Mouse (Mus musculus): ENCODE results near the gene Lrrc8c. TPM values are rescaled to one million over a fixed set of nuclear protein-coding genes. Genes with fewer than 3 reads are reported as not detected.

Lrrc8c gene
- polyA plus RNA-seq, 1 experiment, result 7.1 TPM

DNA sequence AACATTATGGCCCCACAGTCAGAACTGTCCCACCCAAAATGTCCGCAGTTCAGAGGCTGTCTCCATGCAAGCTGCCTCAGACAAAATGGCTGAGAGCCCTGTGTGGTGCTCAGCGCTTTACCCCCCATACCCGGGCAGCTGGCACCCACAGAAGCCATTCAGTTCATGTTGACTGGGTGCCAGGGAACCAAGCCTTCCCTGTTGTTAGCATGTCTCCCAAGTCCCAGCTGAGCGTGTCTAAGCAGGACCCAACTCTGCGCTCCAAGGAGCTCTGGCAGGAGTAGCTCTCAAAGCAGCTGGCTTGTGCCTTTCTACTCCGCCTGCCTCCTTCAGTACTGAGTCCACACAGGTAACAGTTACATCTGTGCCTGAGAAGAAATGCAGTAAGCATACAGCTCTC lies 34.9 kb upstream of the Lrrc8c start:
- Histone ChIP-seq H3K79me3 (ENCODE audit: low read depth) (no peaks in the 10 kb centered on the region), H3K36me3 (ENCODE audit: control insufficient read depth, insufficient read depth) (peaks cover 9% of the 10 kb centered on the region), H3K4me3 (ENCODE audit: insufficient read depth, poor library complexity, severe bottlenecking) (no peak overlapping the region), H3K79me2 (ENCODE audit: control insufficient read depth, insufficient read depth) (no peaks in the 10 kb centered on the region), H3K27me3 (ENCODE audit: control insufficient read depth, insufficient read depth, insufficient read length) (no peaks in the 10 kb centered on the region), H3ac (ENCODE audit: control insufficient read depth, insufficient read length, low read depth) (no peak overlapping the region)
- TF ChIP-seq MYOD1 (IDR thresholded peaks at IDR 0.05; ENCODE audit: control insufficient read depth, insufficient read length, low read depth) (no peak), FOSL1 (IDR thresholded peaks at IDR 0.05; ENCODE audit: insufficient read depth, low read length, poor library complexity, severe bottlenecking) (no peak), MAX (IDR thresholded peaks at IDR 0.05) (no peak), CTCF (IDR thresholded peaks at IDR 0.05; ENCODE audit: control insufficient read depth, insufficient read depth, insufficient read length) (no peak), CEBPB (IDR thresholded peaks at IDR 0.05; ENCODE audit: low read depth) (no peak), MYOG (IDR thresholded peaks at IDR 0.05; ENCODE audit: control insufficient read depth, extremely low read depth, insufficient read length) (no peak), USF1 (IDR thresholded peaks at IDR 0.05; ENCODE audit: low read depth) (no peak)

DNA sequence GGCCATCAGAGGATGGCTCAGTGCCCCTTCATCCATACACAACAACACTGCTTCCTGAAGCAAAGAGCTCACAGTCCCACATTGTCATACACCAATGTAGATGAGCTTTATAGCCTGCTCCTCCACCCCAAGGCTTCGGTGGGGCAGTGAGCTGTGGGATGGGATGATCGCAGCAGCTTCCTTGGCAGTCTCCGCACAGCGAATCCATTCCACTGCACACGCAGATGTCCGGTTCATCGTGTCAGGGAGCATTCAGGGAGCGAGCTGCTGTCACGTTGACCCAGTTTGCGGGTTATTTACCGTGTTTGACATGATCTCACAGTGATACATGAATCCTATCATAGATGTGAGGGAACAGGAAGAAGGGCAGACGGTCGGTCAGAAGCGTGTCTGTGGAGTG lies 34.3 kb upstream of the Lrrc8c start:
- TF ChIP-seq MYOD1 (IDR thresholded peaks at IDR 0.05; ENCODE audit: control insufficient read depth, insufficient read length, low read depth) (no peak), USF1 (IDR thresholded peaks at IDR 0.05; ENCODE audit: low read depth) (no peak), CEBPB (IDR thresholded peaks at IDR 0.05; ENCODE audit: low read depth) (no peak), CTCF (IDR thresholded peaks at IDR 0.05; ENCODE audit: control insufficient read depth, insufficient read depth, insufficient read length) (no peak), FOSL1 (IDR thresholded peaks at IDR 0.05; ENCODE audit: insufficient read depth, low read length, poor library complexity, severe bottlenecking) (no peak), MYOG (IDR thresholded peaks at IDR 0.05; ENCODE audit: control insufficient read depth, extremely low read depth, insufficient read length) (no peak), MAX (IDR thresholded peaks at IDR 0.05) (no peak)
- H3K4me3 ChIP-seq (ENCODE audit: insufficient read depth, poor library complexity, severe bottlenecking), result no peak overlapping the region
- no peak overlapping the region for H3ac ChIP-seq (ENCODE audit: control insufficient read depth, insufficient read length, low read depth)
- H3K79me3 ChIP-seq (ENCODE audit: low read depth), result no peaks in the 10 kb centered on the region
- H3K27me3 ChIP-seq (ENCODE audit: control insufficient read depth, insufficient read depth, insufficient read length), result no peaks in the 10 kb centered on the region
- H3K36me3 ChIP-seq (ENCODE audit: control insufficient read depth, insufficient read depth), result peaks cover 9% of the 10 kb centered on the region
- no peaks in the 10 kb centered on the region for H3K79me2 ChIP-seq (ENCODE audit: control insufficient read depth, insufficient read depth)

DNA sequence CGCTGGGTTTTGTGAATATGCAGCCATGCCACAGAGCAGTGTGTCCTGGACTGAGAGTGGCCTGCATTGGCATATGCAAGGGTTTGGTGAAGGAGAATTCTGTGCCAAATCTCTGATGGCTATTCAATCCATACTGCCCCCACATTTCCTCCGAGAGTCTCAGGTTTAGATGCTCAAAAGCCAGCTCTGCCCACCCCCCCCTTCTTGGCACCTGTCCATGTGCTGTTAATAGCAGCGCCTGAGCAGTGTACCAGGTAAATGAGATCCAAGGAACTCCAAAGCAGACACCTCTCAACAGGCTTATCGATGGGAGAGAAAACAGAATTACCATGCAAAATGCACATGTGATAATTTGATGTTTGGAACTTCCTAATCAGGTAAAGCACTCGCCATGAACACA lies 29.0 kb upstream of the Lrrc8c start:
- Histone ChIP-seq H3K79me2 (ENCODE audit: control insufficient read depth, insufficient read depth) (no peaks in the 10 kb centered on the region), H3ac (ENCODE audit: control insufficient read depth, insufficient read length, low read depth) (no peak overlapping the region), H3K79me3 (ENCODE audit: low read depth) (no peaks in the 10 kb centered on the region), H3K4me3 (ENCODE audit: insufficient read depth, poor library complexity, severe bottlenecking) (no peak overlapping the region), H3K36me3 (ENCODE audit: control insufficient read depth, insufficient read depth) (no peaks in the 10 kb centered on the region), H3K27me3 (ENCODE audit: control insufficient read depth, insufficient read depth, insufficient read length) (no peaks in the 10 kb centered on the region)
- TF ChIP-seq MYOD1 (IDR thresholded peaks at IDR 0.05; ENCODE audit: control insufficient read depth, insufficient read length, low read depth) (no peak), MYOG (IDR thresholded peaks at IDR 0.05; ENCODE audit: control insufficient read depth, extremely low read depth, insufficient read length) (no peak), USF1 (IDR thresholded peaks at IDR 0.05; ENCODE audit: low read depth) (no peak), CEBPB (IDR thresholded peaks at IDR 0.05; ENCODE audit: low read depth) (no peak), FOSL1 (IDR thresholded peaks at IDR 0.05; ENCODE audit: insufficient read depth, low read length, poor library complexity, severe bottlenecking) (no peak), CTCF (IDR thresholded peaks at IDR 0.05; ENCODE audit: control insufficient read depth, insufficient read depth, insufficient read length) (no peak), MAX (IDR thresholded peaks at IDR 0.05) (no peak)

DNA sequence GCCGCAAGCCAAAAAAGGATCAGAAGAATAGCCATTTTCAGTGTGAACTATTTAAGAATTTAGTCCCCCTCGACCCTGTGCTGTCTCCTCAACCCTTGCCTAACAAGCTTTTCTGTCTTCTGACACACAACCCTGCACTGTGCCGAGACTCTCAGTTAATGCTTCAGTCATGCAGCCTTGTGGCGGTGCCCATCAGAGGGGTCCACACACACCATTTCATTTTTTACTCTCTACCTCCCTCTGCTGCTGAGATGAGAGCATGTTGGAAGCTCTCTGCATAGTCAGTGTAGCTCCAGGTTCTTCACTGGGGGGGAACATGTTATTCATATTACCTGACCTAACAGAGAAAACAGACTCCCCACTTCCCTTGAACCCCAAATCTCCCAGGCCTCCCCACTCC lies 27.8 kb upstream of the Lrrc8c start:
- Histone ChIP-seq H3K79me3 (ENCODE audit: low read depth) (no peaks in the 10 kb centered on the region), H3ac (ENCODE audit: control insufficient read depth, insufficient read length, low read depth) (no peak overlapping the region), H3K27me3 (ENCODE audit: control insufficient read depth, insufficient read depth, insufficient read length) (no peaks in the 10 kb centered on the region), H3K4me3 (ENCODE audit: insufficient read depth, poor library complexity, severe bottlenecking) (no peak overlapping the region), H3K79me2 (ENCODE audit: control insufficient read depth, insufficient read depth) (no peaks in the 10 kb centered on the region), H3K36me3 (ENCODE audit: control insufficient read depth, insufficient read depth) (no peaks in the 10 kb centered on the region)
- TF ChIP-seq USF1 (IDR thresholded peaks at IDR 0.05; ENCODE audit: low read depth) (no peak), MYOG (IDR thresholded peaks at IDR 0.05; ENCODE audit: control insufficient read depth, extremely low read depth, insufficient read length) (no peak), FOSL1 (IDR thresholded peaks at IDR 0.05; ENCODE audit: insufficient read depth, low read length, poor library complexity, severe bottlenecking) (no peak), MYOD1 (IDR thresholded peaks at IDR 0.05; ENCODE audit: control insufficient read depth, insufficient read length, low read depth) (no peak), CEBPB (IDR thresholded peaks at IDR 0.05; ENCODE audit: low read depth) (no peak), CTCF (IDR thresholded peaks at IDR 0.05; ENCODE audit: control insufficient read depth, insufficient read depth, insufficient read length) (no peak), MAX (IDR thresholded peaks at IDR 0.05) (no peak)

DNA sequence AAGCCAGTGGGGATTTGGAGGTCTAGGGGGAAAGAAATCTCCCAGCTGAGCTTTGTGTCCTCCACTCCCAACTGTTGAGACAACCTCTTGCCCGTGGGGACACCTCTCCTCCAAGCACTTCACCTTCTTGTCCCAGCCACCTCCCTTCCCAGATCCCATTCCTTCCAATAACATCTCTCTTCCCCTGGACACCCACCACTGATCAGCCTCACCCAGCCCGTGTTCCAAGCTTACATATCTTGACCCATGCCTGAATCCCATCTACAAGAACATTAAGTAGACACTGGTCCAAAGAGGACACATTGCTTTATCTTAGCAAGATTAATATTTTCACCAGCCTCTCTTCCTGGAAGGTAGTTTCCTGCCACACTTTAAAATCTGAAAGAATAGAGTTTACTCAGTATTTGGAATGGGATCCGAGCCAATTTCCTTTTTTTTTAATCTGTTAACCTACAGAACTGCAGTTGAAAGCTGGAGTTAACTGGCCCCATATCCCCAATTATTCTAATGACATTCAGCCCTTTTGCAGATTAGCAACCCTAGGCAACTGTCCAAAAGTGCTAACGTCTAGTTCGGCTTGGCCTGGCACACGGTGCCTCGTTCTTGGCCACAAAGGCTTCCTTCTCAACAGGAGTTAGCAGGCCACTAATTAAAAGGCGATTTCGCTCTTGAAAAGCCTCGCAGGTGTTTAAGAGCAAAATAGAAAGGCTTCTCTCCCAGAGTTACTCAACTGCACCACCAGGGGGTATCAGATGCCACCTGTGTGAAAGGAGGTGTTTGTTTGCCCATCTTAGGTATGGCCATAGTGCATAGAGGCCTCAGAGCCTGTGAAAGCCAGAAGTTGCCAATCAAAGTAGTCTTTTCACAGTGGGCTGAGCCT lies 26.6 kb upstream of the Lrrc8c start:
- H3K4me3 ChIP-seq (ENCODE audit: insufficient read depth, poor library complexity, severe bottlenecking), result no peak overlapping the region
- H3K27me3 ChIP-seq (ENCODE audit: control insufficient read depth, insufficient read depth, insufficient read length), result no peaks in the 10 kb centered on the region
- TF ChIP-seq MAX (IDR thresholded peaks at IDR 0.05), result no peak
- TF ChIP-seq MYOG (IDR thresholded peaks at IDR 0.05; ENCODE audit: control insufficient read depth, extremely low read depth, insufficient read length), result no peak
- no peak for TF ChIP-seq MYOD1 (IDR thresholded peaks at IDR 0.05; ENCODE audit: control insufficient read depth, insufficient read length, low read depth)
- TF ChIP-seq FOSL1 (IDR thresholded peaks at IDR 0.05; ENCODE audit: insufficient read depth, low read length, poor library complexity, severe bottlenecking), result no peak
- no peak for TF ChIP-seq USF1 (IDR thresholded peaks at IDR 0.05; ENCODE audit: low read depth)
- TF ChIP-seq CTCF (IDR thresholded peaks at IDR 0.05; ENCODE audit: control insufficient read depth, insufficient read depth, insufficient read length), result no peak
- no peak for TF ChIP-seq CEBPB (IDR thresholded peaks at IDR 0.05; ENCODE audit: low read depth)
- no peaks in the 10 kb centered on the region for H3K79me3 ChIP-seq (ENCODE audit: low read depth)
- no peaks in the 10 kb centered on the region for H3K79me2 ChIP-seq (ENCODE audit: control insufficient read depth, insufficient read depth)
- no peaks in the 10 kb centered on the region for H3K36me3 ChIP-seq (ENCODE audit: control insufficient read depth, insufficient read depth)
- H3ac ChIP-seq (ENCODE audit: control insufficient read depth, insufficient read length, low read depth), result no peak overlapping the region
